In genomic region chr7:130665358-130665757, GRCm38 (mm10) we compare ENCODE assay signal across 27 mouse cellular contexts.
A peak's percentile ranks its signal among the peaks of the same experiment; 100 is the strongest.
DNase-seq lines count a peak whose midpoint lies in the region; ATAC-seq and TF ChIP-seq lines count a peak whose summit lies in the region.
"Had no signal": no experiment of that assay in that cellular context is flagged by ENCODE, and none has a peak within 500 bp of the region (broad histone marks: within the 10 kb centered on the region; RNA-seq: fewer than 3 reads in every experiment).

No protein-coding gene starts in this region.

- 0 out of 2 replicates have a peak, but pooled peaks cover 7% of the 10 kb centered on the region for H3K9me3 ChIP-seq in kidney, embryonic 14.5 days (ENCODE audit: control insufficient read depth, low read length)
- peaks cover 3% of the 10 kb centered on the region; the same call in 1 of the 2 replicates for H3K9me3 ChIP-seq in liver, embryonic 11.5 days (ENCODE audit: control insufficient read depth, low read length)
- no peaks in the 10 kb centered on the region for H3K9me3 ChIP-seq in intestine, postnatal 0 days (ENCODE audit: control insufficient read depth)
- H3K9me3 ChIP-seq: embryonic facial prominence, embryonic 15.5 days; forebrain, embryonic 12.5 days had no signal

- 0 out of 2 replicates have a peak, but pooled peaks cover 8% of the 10 kb centered on the region for H3K79me2 ChIP-seq in liver, adult 2 months (ENCODE audit: control insufficient read depth, insufficient read depth, low read length)

- TF ChIP-seq POLR2A in kidney, adult 2 months (IDR thresholded peaks at IDR 0.05; ENCODE audit: low read depth, low read length): no peak
- TF ChIP-seq POLR2A in liver, adult 2 months (IDR thresholded peaks at IDR 0.05; ENCODE audit: extremely low read depth, insufficient read depth, low read length): no peak

- H3K4me1 ChIP-seq in kidney, adult 2 months (ENCODE audit: control insufficient read depth, insufficient read depth, low read length): peaks cover 21% of the 10 kb centered on the region
- H3K4me1 ChIP-seq in kidney, embryonic 14.5 days (ENCODE audit: control insufficient read depth, insufficient read depth, low read length): peaks cover 19% of the 10 kb centered on the region
- peaks cover 12% of the 10 kb centered on the region for H3K4me1 ChIP-seq in liver, adult 2 months (ENCODE audit: control insufficient read depth, insufficient read depth, low read length)
- peaks cover 14% of the 10 kb centered on the region for H3K4me1 ChIP-seq in liver, embryonic 11.5 days (replicated peaks; ENCODE audit: control insufficient read depth, insufficient read depth, low read length)
- peaks cover 13% of the 10 kb centered on the region for H3K4me1 ChIP-seq in intestine, postnatal 0 days (replicated peaks; ENCODE audit: control insufficient read depth, insufficient read depth, low read length)

- no peak overlapping the region for H3K4me3 ChIP-seq in kidney, adult 2 months (ENCODE audit: insufficient read depth, low read depth, low read length)
- no peak overlapping the region for H3K4me3 ChIP-seq in kidney, embryonic 14.5 days (ENCODE audit: low read length)
- H3K4me3 ChIP-seq in liver, adult 2 months (ENCODE audit: insufficient read depth, low read depth, low read length): no peak overlapping the region
- no peak overlapping the region for H3K4me3 ChIP-seq in liver, embryonic 11.5 days (ENCODE audit: low read depth, low read length)
- no peak overlapping the region for H3K4me3 ChIP-seq in intestine, postnatal 0 days (ENCODE audit: low read depth, low read length)
- H3K4me3 ChIP-seq: embryonic facial prominence, embryonic 13.5 days; embryonic facial prominence, embryonic 15.5 days; erythroblast, embryonic 14.5 days; forebrain, embryonic 10.5 days; forebrain, embryonic 12.5 days had no signal

- H3K27ac ChIP-seq in kidney, adult 2 months (ENCODE audit: insufficient read depth, low read depth, low read length): peak overlapping the region; percentile 36; the same call in 1 of the 2 replicates
- H3K27ac ChIP-seq in kidney, embryonic 14.5 days (ENCODE audit: low read depth, low read length): no peak overlapping the region
- H3K27ac ChIP-seq in liver, adult 2 months (replicated peaks; ENCODE audit: insufficient read depth, low read depth, low read length): no peak overlapping the region
- H3K27ac ChIP-seq in liver, embryonic 11.5 days (ENCODE audit: low read depth, low read length): no peak overlapping the region
- no peak overlapping the region for H3K27ac ChIP-seq in intestine, postnatal 0 days (ENCODE audit: low read depth, low read length)
- H3K27ac ChIP-seq: embryonic facial prominence, embryonic 13.5 days; embryonic facial prominence, embryonic 15.5 days; forebrain, embryonic 10.5 days; forebrain, embryonic 12.5 days had no signal

- no peak for TF ChIP-seq CTCF in kidney, adult 2 months (conservative IDR thresholded peaks at IDR 0.05; ENCODE audit: insufficient read depth, insufficient read length, low read depth, low read length)
- TF ChIP-seq CTCF in liver, adult 2 months (IDR thresholded peaks at IDR 0.05; ENCODE audit: low read depth, low read length): no peak
- TF ChIP-seq CTCF in intestine, postnatal 0 days (IDR thresholded peaks at IDR 0.05; ENCODE audit: low read depth): no peak

- no peak overlapping the region for H3K4me2 ChIP-seq in kidney, embryonic 14.5 days (replicated peaks; ENCODE audit: low read depth, low read length)
- H3K4me2 ChIP-seq in liver, embryonic 11.5 days: no peak overlapping the region
- H3K4me2 ChIP-seq in intestine, postnatal 0 days (replicated peaks; ENCODE audit: low read depth): no peak overlapping the region
- H3K4me2 ChIP-seq: embryonic facial prominence, embryonic 13.5 days; embryonic facial prominence, embryonic 15.5 days; forebrain, embryonic 12.5 days had no signal

- no peaks in the 10 kb centered on the region for H3K27me3 ChIP-seq in kidney, adult 2 months (replicated peaks; ENCODE audit: control insufficient read depth, insufficient read depth, low read length)
- no peaks in the 10 kb centered on the region for H3K27me3 ChIP-seq in kidney, embryonic 14.5 days (ENCODE audit: control insufficient read depth, insufficient read depth, low read length)
- no peaks in the 10 kb centered on the region for H3K27me3 ChIP-seq in liver, adult 2 months (ENCODE audit: control insufficient read depth, insufficient read depth, low read length)
- H3K27me3 ChIP-seq in liver, embryonic 11.5 days (replicated peaks; ENCODE audit: control insufficient read depth, insufficient read depth, low read length): no peaks in the 10 kb centered on the region
- H3K27me3 ChIP-seq in intestine, postnatal 0 days (replicated peaks; ENCODE audit: control insufficient read depth, insufficient read depth, low read length): no peaks in the 10 kb centered on the region
- H3K27me3 ChIP-seq: embryonic facial prominence, embryonic 13.5 days; embryonic facial prominence, embryonic 15.5 days; forebrain, embryonic 12.5 days; Patski had no signal

- no peak overlapping the region for H3K9ac ChIP-seq in kidney, embryonic 14.5 days (ENCODE audit: low read depth, low read length)
- H3K9ac ChIP-seq in liver, adult 2 months (ENCODE audit: low read depth, low read length): no peak overlapping the region
- no peak overlapping the region for H3K9ac ChIP-seq in liver, embryonic 11.5 days (ENCODE audit: low read depth, low read length)
- H3K9ac ChIP-seq in intestine, postnatal 0 days (ENCODE audit: low read depth, low read length): no peak overlapping the region
- H3K9ac ChIP-seq: embryonic facial prominence, embryonic 13.5 days; embryonic facial prominence, embryonic 15.5 days; forebrain, embryonic 12.5 days had no signal

- DNase-seq in kidney, adult 2 months: peak; percentile 56
- DNase-seq in liver, adult 2 months (ENCODE audit: extremely low read depth, low read depth, low spot score): peak; percentile 33
- DNase-seq in liver, embryonic 11.5 days (ENCODE audit: low spot score): no peak
- DNase-seq in neural tube, embryonic 10.5 days (ENCODE audit: extremely low spot score, low spot score): no peak
- no peak for DNase-seq in heart, adult 8-10 months (ENCODE audit: low spot score)
- DNase-seq: adrenal gland, adult 8-10 months; adrenal gland, postnatal 14 days; adrenal gland, postnatal 36 days; cerebellum, adult 11-12 months; cerebellum, adult 2 months; cerebellum, adult 9-11 months; cerebellum, postnatal 14 days; cerebellum, postnatal 36 days; embryo, embryonic 11 days had no signal

- WGBS in kidney, adult 2 months: 78% methylated on average over 9 of the region's 9 CpGs
- WGBS in kidney, embryonic 14.5 days: 96% methylated on average over 9 of the region's 9 CpGs
- WGBS in liver, adult 2 months: 92% methylated on average over 9 of the region's 9 CpGs
- 95% methylated on average over 9 of the region's 9 CpGs for WGBS in liver, embryonic 11.5 days
- WGBS in intestine, postnatal 0 days: 76% methylated on average over 9 of the region's 9 CpGs

- ATAC-seq in kidney, embryonic 14.5 days (ENCODE audit: low FRiP score, low TSS enrichment): no peak
- no peak for ATAC-seq in liver, embryonic 11.5 days (replicated peaks; ENCODE audit: low FRiP score)
- peak; percentile 52 for ATAC-seq in intestine, postnatal 0 days
- ATAC-seq: activated CD4-positive, CD25-positive, alpha-beta regulatory T cell, adult 4 months; CD4-positive, CD25-positive, alpha-beta regulatory T cell, adult 4 months; forebrain, embryonic 14.5 days; forebrain, embryonic 16.5 days; Patski had no signal

- no peaks in the 10 kb centered on the region for H3K36me3 ChIP-seq in kidney, adult 2 months (ENCODE audit: control insufficient read depth, insufficient read depth, low read length)
- H3K36me3 ChIP-seq in kidney, embryonic 14.5 days (ENCODE audit: control insufficient read depth, insufficient read depth, low read length): peaks cover 6% of the 10 kb centered on the region
- no peaks in the 10 kb centered on the region; the same call in 1 of the 2 replicates for H3K36me3 ChIP-seq in liver, adult 2 months (ENCODE audit: control insufficient read depth, insufficient read depth, low read length)
- peaks cover 5% of the 10 kb centered on the region; the same call in 1 of the 2 replicates for H3K36me3 ChIP-seq in liver, embryonic 11.5 days (ENCODE audit: control insufficient read depth, insufficient read depth, low read length)
- H3K36me3 ChIP-seq in intestine, postnatal 0 days (ENCODE audit: control insufficient read depth, insufficient read depth): peaks cover 22% of the 10 kb centered on the region
- H3K36me3 ChIP-seq: G1E had no signal

Comparison
In these comparisons a context has a peak if more than half of its experiments do, and no peak if none do; other contexts are left out.
1. DNase-seq: peak in kidney, adult 2 months (single experiment) and liver, adult 2 months (single experiment); none in liver, embryonic 11.5 days (single experiment), neural tube, embryonic 10.5 days (single experiment) and heart, adult 8-10 months (single experiment).